Mouse (Mus musculus) myocyte (in vitro differentiated cells): Measurements from ENCODE around the gene Fbxw15.
"Not testable (repeated sequence)": the region's sequence is repeated elsewhere in the genome, so short reads cannot be mapped to it uniquely, and the experiment has no call there.

Experiments used
- E2F4 ChIP-seq: IDR thresholded peaks from one replicate; pipeline ENCODE4 v1.6.1; 2011; ENCODE audit warnings: mild to moderate bottlenecking, control low read depth, moderate library complexity; ENCODE audit not compliant: insufficient read depth
- MYOD1 ChIP-seq, 3 experiments: IDR thresholded peaks; one replicate each; pipeline ENCODE4 v1.6.1; 2011; ENCODE audit warnings: control low read depth in 2 of 3, low read depth in 2 of 3, mild to moderate bottlenecking in 2 of 3, moderate library complexity in 1 of 3; ENCODE audit not compliant: insufficient read length in 2 of 3, control insufficient read depth in 1 of 3
- POLR2A ChIP-seq: IDR thresholded peaks from one replicate; pipeline ENCODE4 v1.6.1; 2011; ENCODE audit warnings: low read depth, mild to moderate bottlenecking, control low read depth, moderate library complexity; ENCODE audit not compliant: insufficient read length
- REST ChIP-seq: IDR thresholded peaks from one replicate; pipeline ENCODE4 v1.6.1; 2011; ENCODE audit warnings: mild to moderate bottlenecking, control low read depth, moderate library complexity; ENCODE audit not compliant: insufficient read depth, insufficient read length

- TF ChIP-seq POLR2A; MYOD1 (IDR thresholded peaks at IDR 0.05; ENCODE audit: control insufficient read depth in 1 of 3, insufficient read length in 2 of 3, low read depth in 2 of 3); E2F4; REST: not testable (repeated sequence)
Measured at GRCm38 (mm10) chr9:109606837-109607236, 38.8 kb upstream of the Fbxw15 start.
